Mouse (Mus musculus) MEL (cell line): Measurements from ENCODE around the gene Rln1. TPM values are rescaled to one million over a fixed set of nuclear protein-coding genes. Genes with fewer than 3 reads are reported as not detected.

Source experiments
- DNase-seq: peaks from one replicate; pipeline ENCODE4 v3.0.0; 2011; ENCODE audit warnings: low read depth, low spot score
- H3K27ac ChIP-seq: 2 replicates; pipeline ENCODE4 v1.5.1; 2012; ENCODE audit warnings: low read depth, mild to moderate bottlenecking, control low read depth, low read length, moderate library complexity; ENCODE audit not compliant: control insufficient read depth
- H3K27me3 ChIP-seq, 2 experiments: fragments of 150-350 bp in 1 of 2; sonication (generic) in 1 of 2; 2 replicates each; pipeline ENCODE4 v1.6.1; 2012; ENCODE audit warnings: low read length in 2 of 2, mild to moderate bottlenecking in 2 of 2, improper control_type of control experiment in 1 of 2, moderate library complexity in 1 of 2; ENCODE audit not compliant: insufficient read depth in 2 of 2, control insufficient read depth in 1 of 2
- H3K36me3 ChIP-seq, 2 experiments: 2 replicates each; pipeline ENCODE4 v1.6.1; 2012 to 2014; ENCODE audit warnings: low read length in 2 of 2, improper control_type of control experiment in 1 of 2, inconsistent platforms in 1 of 2, mild to moderate bottlenecking in 1 of 2; ENCODE audit not compliant: insufficient read depth in 2 of 2, control insufficient read depth in 1 of 2
- H3K4me1 ChIP-seq, 2 experiments: fragments of 150-350 bp in 1 of 2; sonication (generic) in 1 of 2; 2 replicates each; pipeline ENCODE4 v1.6.1; 2012; ENCODE audit warnings: low read length in 2 of 2, improper control_type of control experiment in 1 of 2, mild to moderate bottlenecking in 1 of 2; ENCODE audit not compliant: insufficient read depth in 2 of 2, control insufficient read depth in 1 of 2
- H3K4me3 ChIP-seq, 2 experiments: fragments of 150-350 bp in 1 of 2; sonication (generic) in 1 of 2; 2 replicates each; pipeline ENCODE4 v1.5.1; 2012; ENCODE audit warnings: low read depth in 2 of 2, low read length in 2 of 2, mild to moderate bottlenecking in 2 of 2, moderate library complexity in 2 of 2, control low read depth in 1 of 2, improper control_type of control experiment in 1 of 2; ENCODE audit not compliant: control insufficient read depth in 1 of 2, insufficient read depth in 1 of 2
- H3K79me2 ChIP-seq: 2 replicates; pipeline ENCODE4 v1.6.1; 2012; ENCODE audit warnings: mild to moderate bottlenecking, low read length, moderate library complexity; ENCODE audit not compliant: control insufficient read depth, poor library complexity, insufficient read depth
- H3K9ac ChIP-seq: 2 replicates; pipeline ENCODE4 v1.6.1; 2012; ENCODE audit warnings: low read depth, mild to moderate bottlenecking, control low read depth, low read length, moderate library complexity; ENCODE audit not compliant: control insufficient read depth, poor library complexity, severe bottlenecking
- H3K9me3 ChIP-seq: fragments of 150-350 bp; sonication (generic); replicated peaks from 2 replicates; pipeline ENCODE4 v1.6.1; 2012; ENCODE audit warnings: mild to moderate bottlenecking, low read length, improper control_type of control experiment, moderate library complexity; ENCODE audit not compliant: insufficient read depth
- CHD2 ChIP-seq: IDR thresholded peaks from 2 replicates; pipeline ENCODE4 v1.6.1; 2011; ENCODE audit warnings: low read length, improper control_type of control experiment
- CTCF ChIP-seq, 3 experiments: IDR thresholded peaks in 2 of 3; conservative IDR thresholded peaks in 1 of 3; 2 replicates each; pipeline ENCODE4 v1.5.1; 2011 to 2012; ENCODE audit warnings: low read length in 3 of 3, low read depth in 2 of 3, mild to moderate bottlenecking in 2 of 3, improper control_type of control experiment in 1 of 3, inconsistent platforms in 1 of 3, mixed read lengths in 1 of 3, moderate library complexity in 1 of 3; ENCODE audit not compliant: control insufficient read depth in 1 of 3, insufficient read depth in 1 of 3, poor library complexity in 1 of 3, severe bottlenecking in 1 of 3
- ELF1 ChIP-seq: IDR thresholded peaks from 2 replicates; pipeline ENCODE4 v1.6.1; 2014; ENCODE audit warnings: low read depth, mild to moderate bottlenecking, inconsistent platforms, low read length, improper control_type of control experiment, moderate library complexity
- EP300 ChIP-seq, 2 experiments: IDR thresholded peaks; 2 replicates each; pipeline ENCODE4 v1.6.1; 2011; ENCODE audit warnings: improper control_type of control experiment in 2 of 2, low read length in 2 of 2, low read depth in 1 of 2, mild to moderate bottlenecking in 1 of 2
- ETS1 ChIP-seq: IDR thresholded peaks from 2 replicates; pipeline ENCODE4 v1.6.1; 2012; ENCODE audit warnings: low read depth, mild to moderate bottlenecking, inconsistent platforms, low read length, improper control_type of control experiment, moderate library complexity
- GATA1 ChIP-seq: IDR thresholded peaks from 2 replicates; pipeline ENCODE4 v1.6.1; 2011; ENCODE audit warnings: low read depth, low read length, improper control_type of control experiment
- KAT2A ChIP-seq: conservative IDR thresholded peaks from 2 replicates; pipeline ENCODE4 v1.6.1; 2012; ENCODE audit warnings: low read depth, low read length, improper control_type of control experiment, inconsistent platforms
- MAFK ChIP-seq: IDR thresholded peaks from 2 replicates; pipeline ENCODE4 v1.6.1; 2011; ENCODE audit warnings: low read depth, mild to moderate bottlenecking, low read length, improper control_type of control experiment, borderline replicate concordance
- MAZ ChIP-seq: IDR thresholded peaks from 2 replicates; pipeline ENCODE4 v1.6.1; 2012; ENCODE audit warnings: low read depth, mild to moderate bottlenecking, inconsistent platforms, low read length, improper control_type of control experiment
- MXI1 ChIP-seq: IDR thresholded peaks from 2 replicates; pipeline ENCODE4 v1.6.1; 2011; ENCODE audit warnings: mild to moderate bottlenecking, low read depth, low read length, improper control_type of control experiment
- MYB ChIP-seq: IDR thresholded peaks from 2 replicates; pipeline ENCODE4 v1.6.1; 2011; ENCODE audit warnings: mild to moderate bottlenecking, low read depth, low read length, improper control_type of control experiment
- MYC ChIP-seq: IDR thresholded peaks from 2 replicates; pipeline ENCODE4 v1.6.1; 2011; ENCODE audit warnings: low read depth, mild to moderate bottlenecking, low read length, improper control_type of control experiment, moderate library complexity
- NELFE ChIP-seq: IDR thresholded peaks from 2 replicates; pipeline ENCODE4 v1.6.1; 2011; ENCODE audit warnings: low read depth, low read length, improper control_type of control experiment
- NRF1 ChIP-seq: IDR thresholded peaks from 2 replicates; pipeline ENCODE4 v1.6.1; 2014; ENCODE audit warnings: low read depth, mild to moderate bottlenecking, inconsistent platforms, low read length, improper control_type of control experiment, moderate library complexity; ENCODE audit not compliant: poor library complexity, insufficient read depth, severe bottlenecking
- RAD21 ChIP-seq: IDR thresholded peaks from 2 replicates; pipeline ENCODE4 v1.6.1; 2011; ENCODE audit warnings: mild to moderate bottlenecking, low read depth, low read length, improper control_type of control experiment
- RCOR1 ChIP-seq: IDR thresholded peaks from 2 replicates; pipeline ENCODE4 v1.6.1; 2012; ENCODE audit warnings: low read depth, mild to moderate bottlenecking, inconsistent platforms, low read length, improper control_type of control experiment
- SIN3A ChIP-seq: IDR thresholded peaks from 2 replicates; pipeline ENCODE4 v1.6.1; 2012; ENCODE audit warnings: low read length, improper control_type of control experiment, inconsistent platforms
- SMC3 ChIP-seq: IDR thresholded peaks from 2 replicates; pipeline ENCODE4 v1.6.1; 2011; ENCODE audit warnings: low read depth, low read length, improper control_type of control experiment
- TCF12 ChIP-seq: IDR thresholded peaks from 2 replicates; pipeline ENCODE4 v1.6.1; 2014; ENCODE audit warnings: low read depth, mild to moderate bottlenecking, inconsistent platforms, low read length, improper control_type of control experiment, moderate library complexity
- USF2 ChIP-seq, 2 experiments: IDR thresholded peaks; 2 replicates each; pipeline ENCODE4 v1.6.1; 2011 to 2012; ENCODE audit warnings: improper control_type of control experiment in 2 of 2, low read length in 2 of 2, borderline replicate concordance in 1 of 2, inconsistent platforms in 1 of 2, low read depth in 1 of 2, mild to moderate bottlenecking in 1 of 2; ENCODE audit not compliant: insufficient read depth in 1 of 2
- ZC3H11A ChIP-seq: IDR thresholded peaks from 2 replicates; pipeline ENCODE4 v1.6.1; 2012; ENCODE audit warnings: low read depth, mild to moderate bottlenecking, inconsistent platforms, low read length, improper control_type of control experiment
- ZMIZ1 ChIP-seq: IDR thresholded peaks from 2 replicates; pipeline ENCODE4 v1.6.1; 2012; ENCODE audit warnings: low read depth, mild to moderate bottlenecking, inconsistent platforms, low read length, improper control_type of control experiment, moderate library complexity
- polyA plus RNA-seq, 2 experiments: library from polyadenylated mRNA; stranded (reverse) in 1 of 2; unstranded in 1 of 2; fragments of >175 nt in 1 of 2; fragments of >200 nt in 1 of 2; gene quantifications; 2 replicates each; pipeline versions ENCODE4 v1.2.1 to v1.2.4; 2012; ENCODE audit warnings: low replicate concordance in 2 of 2, low read depth in 1 of 2; ENCODE audit not compliant: insufficient read length in 2 of 2, insufficient read depth in 1 of 2, missing spikeins in 1 of 2
- total RNA-seq: library from RNA; depleted of rRNA; stranded (reverse); fragments of 300-350 nt; gene quantifications from 2 replicates; pipeline ENCODE4 v1.2.3, GENCODE M21; 2012

Rln1 gene
- total and polyA plus RNA-seq, 3 experiments: 0.04 TPM; not detected in 2

- H3K4me1 ChIP-seq: peaks cover 6 to 14% of the 10 kb centered on the region in 2 experiments
Observed at GRCm38 (mm10) chr19:29296166-29296565, 38.3 kb downstream of the Rln1 start.

GRCm38 (mm10) chr19:29294756-29295155 is 39.7 kb downstream of the Rln1 start:
- H3K79me2 ChIP-seq: no peaks in the 10 kb centered on the region
- no peak for TF ChIP-seq RAD21
- H3K4me1 ChIP-seq: peaks cover 6 to 14% of the 10 kb centered on the region in 2 experiments
- peaks cover 13 to 22% of the 10 kb centered on the region in 2 experiments for H3K36me3 ChIP-seq
- H3K9me3 ChIP-seq: no peaks in the 10 kb centered on the region
- H3K9ac ChIP-seq: no peak overlapping the region
- H3K4me3 ChIP-seq: no peak overlapping the region
- no peaks in the 10 kb centered on the region for H3K27me3 ChIP-seq
- no peak for DNase-seq
- H3K27ac ChIP-seq: no peak overlapping the region

More at GRCm38 (mm10) chr19:29296166-29296565, 38.3 kb downstream of the Rln1 start:
- peaks cover 14 to 22% of the 10 kb centered on the region in 2 experiments for H3K36me3 ChIP-seq
- peak; percentile 47 for DNase-seq
- H3K27ac ChIP-seq: no peak overlapping the region
- no peaks in the 10 kb centered on the region for H3K27me3 ChIP-seq
- no peak overlapping the region for H3K9ac ChIP-seq
- peak; percentile 60; the same call in 1 of the 2 replicates for TF ChIP-seq SIN3A
- no peak for TF ChIP-seq RAD21
- peak; percentile 54 to 71 for TF ChIP-seq EP300 (IDR thresholded peaks at IDR 0.05; ENCODE audit: low read depth in 1 of 2, low read length in 2 of 2)
- no peak for TF ChIP-seq TCF12
- TF ChIP-seq SMC3: peak; percentile 28
- 0 out of 2 replicates have a peak, but pooled peaks have one; percentile 57 for TF ChIP-seq MAFK
- TF ChIP-seq MYC: peak; percentile 64; the same call in 1 of the 2 replicates
- no peak for TF ChIP-seq NRF1
- no peak for TF ChIP-seq ZMIZ1
- TF ChIP-seq RCOR1: peak; percentile 69
- TF ChIP-seq CHD2: no peak
- TF ChIP-seq CTCF (IDR thresholded peaks at IDR 0.05 in 2 of 3, conservative IDR thresholded peaks at IDR 0.05 in 1 of 3; ENCODE audit: control insufficient read depth in 1 of 3, insufficient read depth in 1 of 3, low read depth in 2 of 3, low read length in 3 of 3, poor library complexity in 1 of 3, severe bottlenecking in 1 of 3): no peak
- no peak for TF ChIP-seq MYB
- no peak for TF ChIP-seq KAT2A
- TF ChIP-seq GATA1: peak; percentile 63
- H3K79me2 ChIP-seq: no peaks in the 10 kb centered on the region
- H3K4me3 ChIP-seq: no peak overlapping the region
- no peaks in the 10 kb centered on the region for H3K9me3 ChIP-seq

DNA sequence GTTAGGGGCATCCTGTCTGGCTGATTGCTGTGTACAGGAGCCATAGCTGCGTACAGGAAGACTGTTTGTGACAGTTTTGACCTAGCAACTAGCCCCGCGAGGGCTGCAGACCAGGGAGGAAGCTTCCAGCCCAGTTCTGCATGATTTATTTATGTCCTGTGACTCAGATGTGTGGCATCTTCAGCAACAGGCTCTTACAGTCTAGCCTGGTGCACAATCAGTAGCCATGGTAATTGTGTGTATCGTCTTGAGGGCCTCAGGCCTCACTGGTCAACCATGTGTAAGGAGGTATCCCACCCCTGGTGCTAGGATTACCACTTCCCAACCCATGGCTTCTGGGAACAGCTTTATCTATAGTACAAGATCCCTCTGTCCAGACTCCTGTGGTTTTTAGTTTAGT is 41.9 kb downstream of the Rln1 start:
- TF ChIP-seq ZC3H11A (no peak), GATA1 (no peak), NELFE (no peak), ELF1 (no peak), MYB (no peak), USF2 (IDR thresholded peaks at IDR 0.05; ENCODE audit: borderline replicate concordance in 1 of 2, insufficient read depth in 1 of 2, low read depth in 1 of 2, low read length in 2 of 2) (no peak), ETS1 (no peak), SIN3A (no peak), MXI1 (no peak), MAZ (no peak), RAD21 (no peak), KAT2A (no peak), SMC3 (no peak), RCOR1 (no peak), EP300 (IDR thresholded peaks at IDR 0.05; ENCODE audit: low read depth in 1 of 2, low read length in 2 of 2) (no peak)
- DNase-seq: no peak
- H3K4me1 ChIP-seq: peaks cover 6 to 14% of the 10 kb centered on the region in 2 experiments
- no peak overlapping the region for H3K27ac ChIP-seq
- H3K9ac ChIP-seq: no peak overlapping the region
- H3K4me3 ChIP-seq: no peak overlapping the region
- no peaks in the 10 kb centered on the region for H3K9me3 ChIP-seq
- peaks cover 8 to 21% of the 10 kb centered on the region in 2 experiments; a peak in 3 of 4 replicates for H3K36me3 ChIP-seq
- H3K79me2 ChIP-seq: no peaks in the 10 kb centered on the region
- H3K27me3 ChIP-seq: no peaks in the 10 kb centered on the region
